Mouse (Mus musculus): ENCODE measurements around the gene Wdr93.

Wdr93 gene

GRCm38 (mm10) chr7:79742659-79743536 lies at the start of gene Wdr93, which contains the start of gene Pex11a:
Gene Wdr93, plus strand, starts transcription at chr7:79743163.
Gene Pex11a, minus strand, starts transcription at chr7:79743131.
- peak; percentile 72 to 78 for DNase-seq

- no peak for DNase-seq
Observed at GRCm38 (mm10) chr7:79696495-79696894, 46.5 kb upstream of the Wdr93 start.

- no peak for DNase-seq
Observed at GRCm38 (mm10) chr7:79702755-79703154, 40.2 kb upstream of the Wdr93 start.

DNA sequence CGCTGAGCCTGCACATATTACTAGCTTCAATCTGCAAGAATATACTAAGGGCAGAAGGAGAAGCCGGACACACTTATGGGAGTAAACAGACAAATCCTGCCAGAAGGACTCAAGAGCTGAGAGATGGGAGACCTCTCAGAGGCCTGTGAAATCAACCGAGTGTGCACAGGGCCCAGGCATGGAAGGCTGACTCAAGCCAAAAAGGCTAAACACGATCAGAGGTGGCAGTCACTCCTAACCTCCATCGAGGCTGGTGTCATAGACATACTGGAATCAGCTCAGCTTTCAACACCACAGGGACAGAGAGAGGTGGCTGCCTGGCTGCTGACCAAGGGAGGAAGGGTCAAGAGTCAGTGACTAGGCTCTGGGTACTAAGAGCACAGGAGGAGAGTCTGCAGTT lies 37.8 kb upstream of the Wdr93 start:
- DNase-seq: no peak

DNA sequence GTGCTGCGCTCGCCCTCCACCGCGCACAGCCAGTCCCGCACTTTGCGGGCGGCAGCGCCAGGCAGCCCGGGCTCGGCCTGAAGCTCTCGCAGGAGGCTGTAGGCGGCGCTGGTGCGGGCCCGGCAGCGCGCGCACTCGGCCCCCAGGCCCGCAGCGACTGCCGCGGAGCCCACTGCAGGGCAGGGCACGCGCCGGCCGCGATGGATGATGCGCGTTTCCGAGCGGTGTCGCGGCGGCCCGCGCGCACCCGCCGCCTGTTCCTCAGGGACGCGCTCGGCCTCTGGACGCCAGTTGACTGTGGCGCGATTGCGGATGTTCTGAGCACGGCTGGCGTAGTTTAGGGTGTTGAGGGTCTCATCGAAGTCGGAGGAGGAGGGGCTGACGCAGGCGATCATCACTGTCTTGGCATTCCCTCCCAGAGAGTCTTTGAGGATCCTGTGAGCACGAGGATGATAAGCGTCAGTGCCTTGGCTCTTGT lies 32.8 kb upstream of the Wdr93 start:
- no peak for DNase-seq

- no peak for DNase-seq
Observed at GRCm38 (mm10) chr7:79710831-79711230, 32.1 kb upstream of the Wdr93 start.

DNA sequence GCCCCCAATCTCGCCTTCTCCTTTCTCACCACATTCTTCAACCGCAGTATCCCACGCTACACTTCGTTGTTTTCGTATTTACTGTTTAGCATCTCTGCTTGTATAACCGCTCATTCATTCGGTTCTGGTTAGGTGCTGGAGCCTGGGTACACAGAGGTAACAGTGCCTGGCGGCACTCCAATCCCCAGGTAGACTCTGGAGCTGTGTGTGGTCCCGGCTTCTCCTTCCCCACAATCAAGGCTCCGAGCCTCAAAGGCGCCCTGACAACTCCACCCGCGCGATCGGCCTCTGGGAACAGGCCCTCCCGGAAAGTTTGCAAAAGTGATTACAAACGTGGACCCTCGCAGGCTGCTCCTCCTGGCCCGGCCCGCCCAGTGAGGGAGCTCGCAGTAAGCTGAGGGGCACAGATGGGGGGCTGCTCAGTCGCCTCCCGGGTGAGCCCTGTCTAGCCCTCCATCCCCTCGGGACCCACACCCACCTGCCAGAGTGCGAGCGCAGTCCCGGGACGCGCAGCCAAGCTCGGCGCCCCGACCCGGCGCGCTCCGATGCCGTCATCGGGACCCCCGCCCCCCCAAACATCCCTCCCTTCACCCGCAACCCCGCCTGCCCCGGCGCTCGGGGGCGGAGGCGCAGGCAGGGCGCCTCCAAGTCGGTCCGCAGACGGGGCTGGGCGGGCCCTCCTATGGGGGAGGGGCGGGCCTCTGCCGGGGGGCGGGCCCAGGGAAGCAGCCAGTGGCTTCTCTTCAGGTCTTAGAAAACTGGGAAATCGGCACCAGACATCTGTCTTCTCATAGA lies 27.6 kb upstream of the Wdr93 start, which contains the start of gene Kif7:
Gene Kif7 (minus strand): TSS at position 534 of the 795 bp plus-strand sequence.
- DNase-seq: peak; percentile 73 to 75

GRCm38 (mm10) chr7:79721386-79721977 lies 21.5 kb upstream of the Wdr93 start:
- DNase-seq: peak; percentile 65 to 69

GRCm38 (mm10) chr7:79727091-79727490 lies 15.9 kb upstream of the Wdr93 start:
- peak; percentile 33 to 51 for DNase-seq

- peak; percentile 42 to 56 for DNase-seq
Observed at GRCm38 (mm10) chr7:79728219-79728618, 14.7 kb upstream of the Wdr93 start.

GRCm38 (mm10) chr7:79729169-79729568 lies 13.8 kb upstream of the Wdr93 start:
- DNase-seq: no peak

- no peak for DNase-seq
Observed at GRCm38 (mm10) chr7:79729743-79730370, 13.1 kb upstream of the Wdr93 start.

DNA sequence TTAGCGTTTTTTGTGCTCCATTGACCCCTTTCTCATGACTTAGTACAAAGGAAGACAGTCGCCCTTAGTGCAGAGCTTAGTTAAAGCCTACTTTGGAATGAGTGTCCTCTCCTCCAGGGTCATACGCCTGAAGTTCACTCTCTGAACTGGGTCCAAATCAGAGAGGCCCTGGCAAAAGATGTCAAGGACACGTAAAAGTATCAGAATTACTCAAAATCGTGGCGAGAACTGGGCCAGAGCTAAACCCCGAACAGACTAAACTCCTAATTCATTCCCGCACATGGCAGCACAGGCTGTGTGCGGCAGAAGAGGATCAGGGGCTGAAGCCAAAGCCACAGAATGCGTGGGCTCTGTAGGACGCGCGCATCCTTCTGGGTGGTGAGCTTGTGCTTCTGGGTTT lies 11.5 kb upstream of the Wdr93 start:
- no peak for DNase-seq

GRCm38 (mm10) chr7:79732622-79733021 lies 10.3 kb upstream of the Wdr93 start, which contains the start of gene Plin1:
Gene Plin1, minus strand, starts transcription at chr7:79732903.
- DNase-seq: no peak

GRCm38 (mm10) chr7:79734563-79734962 lies 8.4 kb upstream of the Wdr93 start:
- no peak for DNase-seq

DNA sequence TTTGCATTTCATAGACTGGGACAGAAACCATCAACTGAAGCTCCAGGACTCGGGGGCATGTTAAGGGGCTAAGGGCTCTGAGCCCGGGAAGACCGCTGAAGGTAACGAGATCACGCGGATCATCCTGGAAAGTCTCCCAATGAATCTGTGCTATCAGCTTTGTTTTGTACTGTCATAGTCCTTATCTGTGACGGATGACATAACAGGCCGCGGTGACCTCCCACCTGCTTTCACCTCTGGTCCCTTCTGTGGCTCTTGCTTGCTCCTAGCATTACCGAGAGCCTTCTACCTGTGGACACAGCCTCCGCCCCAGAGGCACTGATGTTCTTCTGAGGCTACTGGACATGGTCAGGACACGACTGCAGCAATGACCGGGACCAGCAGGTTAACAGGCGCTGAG lies 6.5 kb upstream of the Wdr93 start:
- no peak for DNase-seq

- DNase-seq: no peak
Observed at GRCm38 (mm10) chr7:79738913-79739312, 4.0 kb upstream of the Wdr93 start.

GRCm38 (mm10) chr7:79740279-79740678 lies 2.7 kb upstream of the Wdr93 start:
- no peak for DNase-seq

GRCm38 (mm10) chr7:79742277-79742658 lies 695 bp upstream of the Wdr93 start:
- no peak for DNase-seq

DNA sequence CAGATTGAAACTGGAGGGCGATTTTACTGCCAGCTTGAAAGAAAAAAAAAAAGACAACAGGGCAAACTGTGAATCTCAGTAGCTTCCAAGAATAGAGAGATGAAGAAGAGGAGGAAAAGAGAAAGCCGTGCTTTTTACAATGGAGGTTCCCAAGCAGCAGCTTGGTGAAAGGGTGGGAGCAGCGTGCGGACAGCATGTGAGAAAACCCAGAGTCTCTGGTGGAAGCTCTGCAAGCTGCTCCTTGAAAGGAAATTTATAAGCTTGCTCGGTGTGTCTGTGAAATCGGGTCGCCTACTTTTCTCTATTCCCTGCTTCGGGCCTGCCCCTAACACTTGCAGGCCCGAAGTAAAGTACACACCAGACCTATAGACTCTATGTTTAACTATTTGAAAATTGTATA lies 1.1 kb downstream of the Wdr93 start:
- no peak for DNase-seq

- DNase-seq: no peak
Observed at GRCm38 (mm10) chr7:79744585-79744984, 1.6 kb downstream of the Wdr93 start.

GRCm38 (mm10) chr7:79747659-79748058 lies 4.7 kb downstream of the Wdr93 start:
- DNase-seq: no peak

DNA sequence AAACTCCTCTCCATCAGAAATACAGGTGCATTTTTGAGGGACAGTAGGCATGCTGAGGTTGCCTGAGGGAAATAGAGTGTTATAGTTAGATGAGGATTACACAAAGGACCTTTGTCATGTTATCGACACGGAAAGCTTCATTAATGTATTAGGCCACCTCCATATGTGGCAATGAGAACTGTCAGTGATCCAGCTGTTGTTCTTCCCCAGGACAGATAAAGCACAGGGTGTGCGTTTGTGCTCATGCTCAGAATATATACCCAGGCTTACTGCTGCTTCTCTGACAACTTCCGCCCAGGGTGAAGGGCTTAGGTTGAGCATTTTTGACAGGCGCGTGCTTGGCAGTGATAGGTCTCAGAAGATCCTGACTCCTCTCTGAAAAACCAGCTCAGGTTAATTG lies 6.5 kb downstream of the Wdr93 start:
- no peak for DNase-seq
